Mouse (Mus musculus): Measurements from ENCODE around the gene Ppp1r37. TPM values are rescaled to one million over a fixed set of nuclear protein-coding genes. Genes with fewer than 3 reads are reported as not detected.

Ppp1r37 gene
- polyA plus RNA-seq, 1 experiment from 2014 or later: 7.1 TPM

- no peaks in the 10 kb centered on the region for H3K9me3 ChIP-seq (ENCODE audit: control insufficient read depth, low read depth, low read length)
- H3K4me1 ChIP-seq (ENCODE audit: control insufficient read depth, insufficient read depth, low read length): no peaks in the 10 kb centered on the region
- H3K27ac ChIP-seq (ENCODE audit: low read length): no peak overlapping the region
- peaks cover 11% of the 10 kb centered on the region for H3K27me3 ChIP-seq (ENCODE audit: control insufficient read depth, insufficient read depth, low read length)
- no peak overlapping the region for H3K4me2 ChIP-seq (replicated peaks; ENCODE audit: low read depth, low read length)
- ATAC-seq (ENCODE audit: insufficient number of reproducible peaks, insufficient read depth, low FRiP score, low read depth): no peak
- H3K4me3 ChIP-seq (ENCODE audit: low read depth, low read length): no peak overlapping the region
- whole genome bisulfite sequencing: 84% methylated on average over 25 of the region's 25 CpGs
- no peaks in the 10 kb centered on the region for H3K36me3 ChIP-seq (ENCODE audit: control insufficient read depth, insufficient read depth, low read length)
- no peak overlapping the region for H3K9ac ChIP-seq (replicated peaks; ENCODE audit: low read depth, low read length)
Observed at GRCm38 (mm10) chr7:19494751-19495474, 68.0 kb downstream of the Ppp1r37 start.

GRCm38 (mm10) chr7:19491731-19492130 lies 71.1 kb downstream of the Ppp1r37 start:
- Histone ChIP-seq H3K9me3 (ENCODE audit: control insufficient read depth, low read depth, low read length) (no peaks in the 10 kb centered on the region), H3K9ac (replicated peaks; ENCODE audit: low read depth, low read length) (no peak overlapping the region), H3K27me3 (ENCODE audit: control insufficient read depth, insufficient read depth, low read length) (peaks cover 30% of the 10 kb centered on the region), H3K4me2 (replicated peaks; ENCODE audit: low read depth, low read length) (peak overlapping the region; percentile 36), H3K27ac (ENCODE audit: low read length) (no peak overlapping the region), H3K36me3 (ENCODE audit: control insufficient read depth, insufficient read depth, low read length) (no peaks in the 10 kb centered on the region), H3K4me3 (ENCODE audit: low read depth, low read length) (peak overlapping the region; percentile 15; the same call in 1 of the 2 replicates), H3K4me1 (ENCODE audit: control insufficient read depth, insufficient read depth, low read length) (no peaks in the 10 kb centered on the region)
- ATAC-seq (ENCODE audit: insufficient number of reproducible peaks, insufficient read depth, low FRiP score, low read depth): 0 out of 2 replicates have a peak, but pooled peaks have one; percentile 25
- WGBS: 2% methylated on average over 26 of the region's 26 CpGs

GRCm38 (mm10) chr7:19489525-19489924 lies 73.4 kb downstream of the Ppp1r37 start:
- no peaks in the 10 kb centered on the region for H3K36me3 ChIP-seq (ENCODE audit: control insufficient read depth, insufficient read depth, low read length)
- H3K27me3 ChIP-seq (ENCODE audit: control insufficient read depth, insufficient read depth, low read length): peaks cover 30% of the 10 kb centered on the region
- H3K4me2 ChIP-seq (replicated peaks; ENCODE audit: low read depth, low read length): 0 out of 2 replicates have a peak overlapping the region, but pooled peaks have one; percentile 23

GRCm38 (mm10) chr7:19486549-19486948 lies 76.3 kb downstream of the Ppp1r37 start:
- peaks cover 29% of the 10 kb centered on the region for H3K27me3 ChIP-seq (ENCODE audit: control insufficient read depth, insufficient read depth, low read length)
- no peaks in the 10 kb centered on the region for H3K36me3 ChIP-seq (ENCODE audit: control insufficient read depth, insufficient read depth, low read length)
- no peaks in the 10 kb centered on the region for H3K9me3 ChIP-seq (ENCODE audit: control insufficient read depth, low read depth, low read length)
- H3K4me3 ChIP-seq (ENCODE audit: low read depth, low read length): no peak overlapping the region
- no peaks in the 10 kb centered on the region for H3K4me1 ChIP-seq (ENCODE audit: control insufficient read depth, insufficient read depth, low read length)
- 86% methylated on average over 7 of the region's 7 CpGs for WGBS
- H3K27ac ChIP-seq (ENCODE audit: low read length): no peak overlapping the region
- no peak for ATAC-seq (ENCODE audit: insufficient number of reproducible peaks, insufficient read depth, low FRiP score, low read depth)
- H3K9ac ChIP-seq (replicated peaks; ENCODE audit: low read depth, low read length): no peak overlapping the region
- H3K4me2 ChIP-seq (replicated peaks; ENCODE audit: low read depth, low read length): no peak overlapping the region

More at GRCm38 (mm10) chr7:19489525-19489924, 73.4 kb downstream of the Ppp1r37 start:
- 6% methylated on average over 31 of the region's 31 CpGs for WGBS
- no peaks in the 10 kb centered on the region for H3K9me3 ChIP-seq (ENCODE audit: control insufficient read depth, low read depth, low read length)
- ATAC-seq (ENCODE audit: insufficient number of reproducible peaks, insufficient read depth, low FRiP score, low read depth): no peak
- no peaks in the 10 kb centered on the region for H3K4me1 ChIP-seq (ENCODE audit: control insufficient read depth, insufficient read depth, low read length)
- 0 out of 2 replicates have a peak overlapping the region, but pooled peaks have one; percentile 10 for H3K9ac ChIP-seq (replicated peaks; ENCODE audit: low read depth, low read length)
- peak overlapping the region; percentile 19; the same call in 1 of the 2 replicates for H3K4me3 ChIP-seq (ENCODE audit: low read depth, low read length)
- no peak overlapping the region for H3K27ac ChIP-seq (ENCODE audit: low read length)

- no peak for ATAC-seq (ENCODE audit: insufficient number of reproducible peaks, insufficient read depth, low FRiP score, low read depth)
- H3K4me3 ChIP-seq (ENCODE audit: low read depth, low read length): no peak overlapping the region
Observed at GRCm38 (mm10) chr7:19485488-19485887, 77.4 kb downstream of the Ppp1r37 start.

GRCm38 (mm10) chr7:19483281-19483680 lies 79.6 kb downstream of the Ppp1r37 start:
- no peaks in the 10 kb centered on the region for H3K4me1 ChIP-seq (ENCODE audit: control insufficient read depth, insufficient read depth, low read length)
- no peak overlapping the region for H3K27ac ChIP-seq (ENCODE audit: low read length)
- H3K4me3 ChIP-seq (ENCODE audit: low read depth, low read length): no peak overlapping the region
- H3K4me2 ChIP-seq (replicated peaks; ENCODE audit: low read depth, low read length): no peak overlapping the region
- ATAC-seq (ENCODE audit: insufficient number of reproducible peaks, insufficient read depth, low FRiP score, low read depth): no peak
- H3K36me3 ChIP-seq (ENCODE audit: control insufficient read depth, insufficient read depth, low read length): no peaks in the 10 kb centered on the region
- 0 out of 2 replicates have a peak, but pooled peaks cover 6% of the 10 kb centered on the region for H3K27me3 ChIP-seq (ENCODE audit: control insufficient read depth, insufficient read depth, low read length)
- WGBS: 83% methylated on average over 8 of the region's 8 CpGs
- no peaks in the 10 kb centered on the region for H3K9me3 ChIP-seq (ENCODE audit: control insufficient read depth, low read depth, low read length)
- H3K9ac ChIP-seq (replicated peaks; ENCODE audit: low read depth, low read length): no peak overlapping the region

More at GRCm38 (mm10) chr7:19485488-19485887, 77.4 kb downstream of the Ppp1r37 start:
- H3K27ac ChIP-seq (ENCODE audit: low read length): no peak overlapping the region
- no peak overlapping the region for H3K4me2 ChIP-seq (replicated peaks; ENCODE audit: low read depth, low read length)
- peaks cover 21% of the 10 kb centered on the region for H3K27me3 ChIP-seq (ENCODE audit: control insufficient read depth, insufficient read depth, low read length)
- WGBS: 83% methylated on average over 1 of the region's 1 CpGs
- H3K36me3 ChIP-seq (ENCODE audit: control insufficient read depth, insufficient read depth, low read length): no peaks in the 10 kb centered on the region
- no peaks in the 10 kb centered on the region for H3K9me3 ChIP-seq (ENCODE audit: control insufficient read depth, low read depth, low read length)
- no peak overlapping the region for H3K9ac ChIP-seq (replicated peaks; ENCODE audit: low read depth, low read length)
- no peaks in the 10 kb centered on the region for H3K4me1 ChIP-seq (ENCODE audit: control insufficient read depth, insufficient read depth, low read length)

Other genes starting within 250 kb of the Ppp1r37 start
- 86.0 and 92.8 TPM in 2 replicates for gene Ercc1, start 218.3 kb downstream of the Ppp1r37 start, polyA plus RNA-seq (2014; fragmentation: Nextera tagmentation; extraction: Ambion mirVana)
- 20.5 and 23.9 TPM in 2 replicates for gene Cd3eap, start 203.6 kb downstream of the Ppp1r37 start, polyA plus RNA-seq (2014; fragmentation: Nextera tagmentation; extraction: Ambion mirVana)
- gene Ppp1r13l, start 203.3 kb downstream of the Ppp1r37 start, polyA plus RNA-seq (2014; fragmentation: Nextera tagmentation; extraction: Ambion mirVana): 9.6 and 10.0 TPM in 2 replicates
- gene Ercc2, start 181.1 kb downstream of the Ppp1r37 start, polyA plus RNA-seq (2014; fragmentation: Nextera tagmentation; extraction: Ambion mirVana): 8.8 and 10.3 TPM in 2 replicates
- 6.0 and 8.9 TPM in 2 replicates for gene Klc3, start 159.0 kb downstream of the Ppp1r37 start, polyA plus RNA-seq (2014; fragmentation: Nextera tagmentation; extraction: Ambion mirVana)
- gene Ckm, start 158.3 kb downstream of the Ppp1r37 start, polyA plus RNA-seq (2014; fragmentation: Nextera tagmentation; extraction: Ambion mirVana): 1.7 and 3.2 TPM in 2 replicates
- 8.6 and 9.7 TPM in 2 replicates for gene Mark4, start 104.3 kb downstream of the Ppp1r37 start, polyA plus RNA-seq (2014; fragmentation: Nextera tagmentation; extraction: Ambion mirVana)
- 0.55 and 1.2 TPM in 2 replicates for gene Exoc3l2, start 99.7 kb downstream of the Ppp1r37 start, polyA plus RNA-seq (2014; fragmentation: Nextera tagmentation; extraction: Ambion mirVana)
- 0.74 and 1.3 TPM in 2 replicates for gene Bloc1s3, start 54.7 kb downstream of the Ppp1r37 start, polyA plus RNA-seq (2014; fragmentation: Nextera tagmentation; extraction: Ambion mirVana)
- 83.4 and 89.0 TPM in 2 replicates for gene Trappc6a, start 54.7 kb downstream of the Ppp1r37 start, polyA plus RNA-seq (2014; fragmentation: Nextera tagmentation; extraction: Ambion mirVana)
- gene Nkpd1, start 45.2 kb downstream of the Ppp1r37 start, polyA plus RNA-seq (2014; fragmentation: Nextera tagmentation; extraction: Ambion mirVana): not detected in 2 replicates
- 1.2 and 2.1 TPM in 2 replicates for gene Zfp296, start 14.2 kb upstream of the Ppp1r37 start, polyA plus RNA-seq (2014; fragmentation: Nextera tagmentation; extraction: Ambion mirVana)
- gene Gemin7, start 14.5 kb upstream of the Ppp1r37 start, polyA plus RNA-seq (2014; fragmentation: Nextera tagmentation; extraction: Ambion mirVana): 163 and 180 TPM in 2 replicates
- gene Clasrp, start 41.4 kb upstream of the Ppp1r37 start, polyA plus RNA-seq (2014; fragmentation: Nextera tagmentation; extraction: Ambion mirVana): 38.6 and 44.8 TPM in 2 replicates
- gene Relb, start 66.4 kb upstream of the Ppp1r37 start, polyA plus RNA-seq (2014; fragmentation: Nextera tagmentation; extraction: Ambion mirVana): 8.3 and 10.4 TPM in 2 replicates
- gene Clptm1, start 102.0 kb upstream of the Ppp1r37 start, polyA plus RNA-seq (2014; fragmentation: Nextera tagmentation; extraction: Ambion mirVana): 77.9 and 86.2 TPM in 2 replicates
- gene Apoc2, start 114.9 kb upstream of the Ppp1r37 start, polyA plus RNA-seq (2014; fragmentation: Nextera tagmentation; extraction: Ambion mirVana): 1.5 and 1.9 TPM in 2 replicates
- not detected in 2 replicates for gene Gm44805, start 118.3 kb upstream of the Ppp1r37 start, polyA plus RNA-seq (2014; fragmentation: Nextera tagmentation; extraction: Ambion mirVana)
- 0.39 TPM in 1 of 2 replicates, not detected in the other for gene Apoc4, start 118.4 kb upstream of the Ppp1r37 start, polyA plus RNA-seq (2014; fragmentation: Nextera tagmentation; extraction: Ambion mirVana)
- 10.9 and 12.6 TPM in 2 replicates for gene Apoc1, start 129.6 kb upstream of the Ppp1r37 start, polyA plus RNA-seq (2014; fragmentation: Nextera tagmentation; extraction: Ambion mirVana)
- 291 and 299 TPM in 2 replicates for gene Apoe, start 136.1 kb upstream of the Ppp1r37 start, polyA plus RNA-seq (2014; fragmentation: Nextera tagmentation; extraction: Ambion mirVana)
- gene Tomm40, start 152.4 kb upstream of the Ppp1r37 start, polyA plus RNA-seq (2014; fragmentation: Nextera tagmentation; extraction: Ambion mirVana): 91.2 and 108 TPM in 2 replicates
- 106 and 113 TPM in 2 replicates for gene Nectin2, start 187.4 kb upstream of the Ppp1r37 start, polyA plus RNA-seq (2014; fragmentation: Nextera tagmentation; extraction: Ambion mirVana)
- gene Bcam, start 207.9 kb upstream of the Ppp1r37 start, polyA plus RNA-seq (2014; fragmentation: Nextera tagmentation; extraction: Ambion mirVana): 156 and 164 TPM in 2 replicates
- 15.1 and 17.7 TPM in 2 replicates for gene Cblc, start 233.7 kb upstream of the Ppp1r37 start, polyA plus RNA-seq (2014; fragmentation: Nextera tagmentation; extraction: Ambion mirVana)

All from stomach, embryonic 14.5 days (tissue).